Mouse (Mus musculus) bone marrow, adult 2 months (tissue): ENCODE data around the gene Gemin4.

Source experiments
- CTCF ChIP-seq: fragments of 200-500 bp; IDR thresholded peaks from 2 replicates; pipeline ENCODE4 v1.5.1; 2011; ENCODE audit warnings: low read length, control low read depth; ENCODE audit not compliant: control insufficient read depth, insufficient read depth
- POLR2A ChIP-seq: fragments of 200-500 bp; IDR thresholded peaks from 2 replicates; pipeline ENCODE4 v1.6.1; 2011; ENCODE audit warnings: low read depth, mild to moderate bottlenecking, control low read depth, low read length, borderline replicate concordance; ENCODE audit not compliant: control insufficient read depth

DNA sequence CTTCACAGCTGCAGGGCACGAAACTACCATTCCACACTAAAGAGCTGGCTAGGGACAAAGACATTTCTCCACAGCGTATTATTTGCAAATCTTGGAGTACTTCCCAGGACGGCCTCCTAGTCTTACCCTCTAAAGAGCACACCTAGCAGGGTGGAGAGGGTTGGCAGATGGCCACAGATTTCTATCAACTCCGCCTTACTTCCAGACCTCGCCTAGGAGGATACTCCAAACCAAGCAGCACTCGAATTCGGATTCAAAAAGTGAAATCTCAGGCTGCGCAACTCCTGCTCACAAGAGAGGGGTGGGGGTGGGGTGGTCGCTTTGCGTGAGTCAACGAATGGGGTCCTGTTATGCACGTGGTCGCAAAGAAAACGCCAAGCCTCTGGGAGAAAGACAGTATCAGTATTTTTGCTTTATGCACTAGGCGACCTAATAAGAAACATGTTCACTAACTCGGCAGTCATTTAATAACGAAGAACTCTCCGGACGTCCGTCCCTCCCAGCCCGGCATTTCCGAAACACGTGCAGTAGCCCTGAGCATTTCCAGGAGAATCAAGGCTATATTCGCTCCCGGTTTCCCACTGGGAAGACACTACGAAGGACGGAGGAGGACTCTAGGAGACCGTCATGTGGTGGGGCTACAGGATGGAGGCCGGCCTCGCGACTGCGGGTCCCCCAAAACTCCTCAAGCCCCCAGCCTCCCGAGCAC lies 629 bp downstream of the Gemin4 start:
- TF ChIP-seq CTCF (no peak), POLR2A (no peak)
